Mouse (Mus musculus): ENCODE measurements around the gene Mmp25.
"Not testable (repeated sequence)": the region's sequence is repeated elsewhere in the genome, so short reads cannot be mapped to it uniquely, and the experiment has no call there.

The Mmp25 gene

DNA sequence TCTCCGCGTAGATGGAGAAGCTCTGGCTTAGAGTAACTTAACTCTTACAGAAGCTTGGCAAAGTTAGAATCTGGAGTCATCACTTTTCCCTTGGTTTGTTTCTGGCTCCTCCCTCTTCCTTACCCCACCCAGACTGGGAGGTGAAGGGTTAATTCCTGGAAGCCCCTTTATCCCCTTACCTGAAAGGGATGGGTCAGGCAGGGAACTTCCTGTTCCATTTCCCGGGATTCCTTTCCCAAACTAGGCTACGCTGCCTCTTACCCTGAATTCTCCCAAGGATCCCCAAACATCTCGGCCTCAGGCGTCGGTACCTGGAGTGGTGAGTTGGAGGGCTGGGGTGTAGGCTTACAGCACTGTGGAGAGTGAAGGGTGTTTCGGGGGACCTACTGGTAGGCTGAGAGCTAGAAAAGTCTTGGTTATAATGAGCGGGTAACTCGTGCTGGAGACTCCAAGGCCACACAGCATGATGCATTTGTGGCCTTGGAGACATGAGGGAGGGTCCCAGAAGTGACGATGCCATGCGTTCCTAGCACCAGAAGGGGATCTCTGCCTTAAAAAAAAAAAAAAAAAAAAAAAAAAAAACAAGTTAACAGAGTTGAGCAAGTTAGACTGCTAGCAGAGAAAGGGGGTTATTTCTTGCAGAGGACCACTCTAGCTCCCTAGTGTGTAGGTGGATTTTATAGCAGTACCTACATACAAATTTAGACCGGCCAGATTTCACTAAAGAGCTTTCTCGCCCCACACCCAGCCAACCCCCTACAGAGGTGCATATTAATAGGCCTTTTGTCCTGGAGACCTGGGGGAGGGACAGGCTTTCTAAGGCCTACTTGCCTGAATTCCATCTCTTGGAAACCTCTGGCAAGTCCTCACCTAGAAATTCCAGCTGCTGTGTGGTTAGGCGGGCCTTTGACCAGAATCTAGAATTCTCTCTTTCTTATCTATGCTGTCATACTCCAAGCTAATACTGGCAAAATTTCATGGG lies 44.1 kb downstream of the Mmp25 start, which contains the start of gene Zscan10:
Zscan10 (plus strand) TSS at position 216 of the 982 bp plus-strand sequence.
- DNase-seq (ENCODE audit: low spot score in 2 of 2), result no peak

DNA sequence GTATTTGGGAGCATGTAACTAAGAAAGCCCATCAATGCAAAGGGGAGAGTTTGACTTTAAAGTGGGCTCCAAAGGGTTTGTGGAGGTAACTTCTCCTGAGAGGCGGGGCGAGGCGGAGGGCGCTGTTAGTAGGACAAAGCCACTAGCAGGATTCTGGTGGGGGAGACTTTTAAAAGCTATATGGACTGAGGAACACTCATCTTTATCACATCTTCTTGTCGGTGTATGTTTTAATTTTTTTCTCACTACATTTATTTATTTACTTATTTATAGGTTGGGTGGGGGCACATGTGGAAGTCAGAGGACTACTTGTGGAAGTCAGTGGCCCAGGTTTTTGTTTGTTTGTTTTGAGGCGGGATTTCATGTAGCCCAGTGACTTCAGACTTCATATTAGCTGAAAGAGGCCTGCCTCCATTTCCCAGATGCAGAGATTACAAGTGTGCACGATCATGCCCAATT lies 45.4 kb downstream of the Mmp25 start:
- DNase-seq (ENCODE audit: low spot score in 2 of 2), result no peak

- DNase-seq (ENCODE audit: low spot score in 2 of 2), result peak; percentile 87 to 88
These were observed 46.2 kb downstream of the Mmp25 start, which contains the start of gene Zfp13 for GRCm38 (mm10) chr17:23598582-23599552. TSS of gene Zfp13 (minus strand) at chr17:23599487.

DNA sequence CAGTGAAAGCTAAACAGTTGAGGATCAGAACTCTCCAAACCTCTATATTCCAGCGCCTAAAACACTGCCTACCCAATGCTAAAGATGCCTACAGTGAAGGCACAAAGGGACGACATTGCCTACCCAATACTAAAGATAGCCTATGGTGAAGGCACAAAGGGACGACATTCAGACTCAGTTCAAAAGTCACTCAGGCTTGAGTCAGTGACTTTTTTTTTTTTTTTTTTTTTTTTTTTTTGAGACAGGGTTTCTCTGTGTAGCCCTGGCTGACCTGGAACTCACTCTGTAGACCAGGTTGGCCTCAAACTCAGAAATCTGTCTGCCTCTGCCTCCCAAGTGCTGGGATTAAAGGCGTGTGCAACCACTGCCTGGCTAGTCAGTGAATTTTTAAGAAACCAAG lies 49.9 kb downstream of the Mmp25 start:
- not testable (repeated sequence) for DNase-seq (ENCODE audit: low spot score in 2 of 2)

GRCm38 (mm10) chr17:23592926-23593300 lies 52.2 kb downstream of the Mmp25 start:
- DNase-seq (ENCODE audit: low spot score in 2 of 2), result no peak

DNA sequence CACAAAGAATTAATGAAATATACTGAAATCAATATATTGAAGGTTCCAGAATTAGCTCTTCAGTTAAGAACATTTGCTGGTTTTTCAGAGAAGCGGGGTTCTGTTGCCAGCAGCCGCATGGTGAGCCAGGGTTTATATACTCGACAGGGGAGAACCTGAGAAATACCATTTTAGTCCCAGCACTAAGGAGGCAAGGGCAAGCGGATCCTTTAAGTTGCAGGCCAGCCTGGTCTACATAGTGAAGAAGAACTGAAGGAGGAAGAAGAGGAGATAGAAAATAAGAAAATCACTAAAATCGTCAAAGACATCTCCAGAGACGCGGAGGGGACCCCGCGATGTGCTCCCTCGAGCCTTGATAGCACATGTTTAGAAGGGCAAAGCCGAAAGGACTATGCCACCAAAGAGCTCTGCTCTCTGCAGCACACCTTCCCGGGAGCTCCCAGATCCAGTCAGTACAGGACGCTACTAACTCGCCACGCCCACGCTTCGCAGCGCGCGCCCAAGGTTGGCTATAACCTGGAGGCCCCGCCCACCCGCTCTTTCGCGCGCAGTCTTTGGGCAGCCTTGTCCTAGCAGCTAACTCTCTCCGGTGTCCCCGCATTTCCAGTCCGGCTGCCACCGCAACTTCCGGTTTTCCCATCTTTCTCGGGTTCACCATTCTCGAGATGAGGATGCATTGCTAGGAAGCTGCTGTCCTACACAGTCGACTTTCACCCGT lies 52.7 kb downstream of the Mmp25 start:
- peak; percentile 90 to 96 for DNase-seq (ENCODE audit: low spot score in 2 of 2)

DNA sequence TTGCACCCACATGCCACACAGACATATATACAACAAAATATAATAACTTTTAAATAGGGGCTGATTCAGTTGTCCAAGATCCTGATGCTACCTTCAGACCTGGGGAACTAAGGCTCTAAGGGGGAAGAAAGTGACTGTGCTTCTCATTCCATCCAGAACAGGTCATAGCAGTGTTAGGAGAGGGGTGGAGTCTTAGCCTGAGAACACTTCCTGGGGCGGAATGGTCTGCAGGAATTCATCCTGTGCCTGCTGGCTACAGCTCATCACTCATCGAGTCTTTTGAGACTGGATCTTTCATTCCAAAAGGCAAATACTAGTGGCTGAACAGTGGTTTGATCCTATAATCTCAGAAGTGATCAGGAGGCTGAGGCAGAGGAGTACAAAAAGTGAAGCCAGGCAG lies 57.8 kb downstream of the Mmp25 start:
- DNase-seq (ENCODE audit: low spot score in 2 of 2), result no peak

GRCm38 (mm10) chr17:23585721-23586491 lies 59.2 kb downstream of the Mmp25 start:
- peak in 1 of 2 experiments; percentile 58 for DNase-seq (ENCODE audit: low spot score in 2 of 2)

- DNase-seq (ENCODE audit: low spot score in 2 of 2), result no peak
These were observed 60.3 kb downstream of the Mmp25 start for GRCm38 (mm10) chr17:23584786-23585185.

All from urinary bladder, postnatal 4 days (tissue).